Mouse (Mus musculus) heart, embryonic 12.5 days (tissue): Measurements from ENCODE around the gene Cdkn1b. TPM values are rescaled to one million over a fixed set of nuclear protein-coding genes. Genes with fewer than 3 reads are reported as not detected.

ENCODE experiments used
- ATAC-seq: fragments of 200-750 bp; cut with Nextera tagmentation; 2 replicates; pipeline ENCODE4 v1.8.0; 2017; ENCODE audit warnings: moderate TSS enrichment, moderate library complexity; ENCODE audit not compliant: insufficient number of reproducible peaks, low FRiP score
- H3K27ac ChIP-seq: fragments of 300-500 bp; sonication (generic); 2 replicates; pipeline ENCODE4 v1.5.1; 2016; ENCODE audit warnings: mild to moderate bottlenecking, moderate library complexity; ENCODE audit not compliant: poor library complexity, severe bottlenecking
- H3K27me3 ChIP-seq: fragments of 300-500 bp; sonication (generic); replicated peaks from 2 replicates; pipeline ENCODE4 v1.6.1; 2016; ENCODE audit warnings: mild to moderate bottlenecking, moderate library complexity
- H3K36me3 ChIP-seq: fragments of 300-500 bp; sonication (generic); 2 replicates; pipeline ENCODE4 v1.6.1; 2016; ENCODE audit warnings: mild to moderate bottlenecking, moderate library complexity
- H3K4me1 ChIP-seq: fragments of 300-500 bp; sonication (generic); replicated peaks from 2 replicates; pipeline ENCODE4 v1.6.1; 2016; ENCODE audit warnings: mild to moderate bottlenecking
- H3K4me2 ChIP-seq: fragments of 300-500 bp; sonication (generic); 2 replicates; pipeline ENCODE4 v1.6.1; 2016; ENCODE audit warnings: mild to moderate bottlenecking, moderate library complexity
- H3K4me3 ChIP-seq: fragments of 300-500 bp; sonication (generic); 2 replicates; pipeline ENCODE4 v1.5.1; 2016; ENCODE audit warnings: mild to moderate bottlenecking
- H3K9ac ChIP-seq: fragments of 300-500 bp; sonication (generic); 2 replicates; pipeline ENCODE4 v1.6.1; 2016; ENCODE audit warnings: mild to moderate bottlenecking, moderate library complexity
- H3K9me3 ChIP-seq: fragments of 300-500 bp; sonication (generic); replicated peaks from 2 replicates; pipeline ENCODE4 v1.6.1; 2016; ENCODE audit warnings: mild to moderate bottlenecking, moderate library complexity
- WGBS: fragments of 180-500 bp; shearing (Covaris S2); methylation state at CpG from one replicate; pipeline ENCODE4 v1.1.7; 2016; 5-methylcytosine and 5-hydroxymethylcytosine counted together
- polyA plus RNA-seq: library from polyadenylated mRNA; unstranded; fragments of >200 nt; fragmentation: Nextera tagmentation; extraction: Ambion mirVana; gene quantifications from 2 replicates; pipeline ENCODE4 v1.2.1, GENCODE M21; 2016

Cdkn1b gene
- polyA plus RNA-seq, 1 experiment from 2014 or later: 16.8 TPM

- Histone ChIP-seq H3K27ac (no peak overlapping the region), H3K9me3 (no peaks in the 10 kb centered on the region), H3K4me2 (peak overlapping the region; percentile 63; the same call in 1 of the 2 replicates), H3K4me3 (no peak overlapping the region), H3K4me1 (peaks cover 26% of the 10 kb centered on the region), H3K9ac (no peak overlapping the region), H3K27me3 (no peaks in the 10 kb centered on the region), H3K36me3 (no peaks in the 10 kb centered on the region)
- WGBS: 83% methylated on average over 3 of the region's 3 CpGs
- ATAC-seq: no peak
Observed at GRCm38 (mm10) chr6:134931146-134931545, 10.9 kb downstream of the Cdkn1b start.

- Histone ChIP-seq H3K36me3 (peaks cover 3% of the 10 kb centered on the region; the same call in 1 of the 2 replicates), H3K4me2 (peak overlapping the region; percentile 17; the same call in 1 of the 2 replicates), H3K9ac (peak overlapping the region; percentile 20; the same call in 1 of the 2 replicates), H3K4me3 (no peak overlapping the region), H3K4me1 (peaks cover 26% of the 10 kb centered on the region), H3K27ac (no peak overlapping the region; the same call in 1 of the 2 replicates), H3K9me3 (no peaks in the 10 kb centered on the region), H3K27me3 (no peaks in the 10 kb centered on the region)
- WGBS: 68% methylated on average over 12 of the region's 12 CpGs
- ATAC-seq: no peak
Observed at GRCm38 (mm10) chr6:134932486-134933206, 12.4 kb downstream of the Cdkn1b start.

GRCm38 (mm10) chr6:134933207-134933558, 13.0 kb downstream of the Cdkn1b start:
- Histone ChIP-seq H3K9ac (no peak overlapping the region), H3K4me1 (peaks cover 26% of the 10 kb centered on the region), H3K27ac (no peak overlapping the region; the same call in 1 of the 2 replicates), H3K4me3 (no peak overlapping the region), H3K4me2 (no peak overlapping the region), H3K36me3 (peaks cover 3% of the 10 kb centered on the region; the same call in 1 of the 2 replicates), H3K9me3 (no peaks in the 10 kb centered on the region), H3K27me3 (no peaks in the 10 kb centered on the region)
- WGBS: 76% methylated on average over 2 of the region's 2 CpGs
- no peak for ATAC-seq

- no peak overlapping the region for H3K9ac ChIP-seq
- no peak overlapping the region for H3K27ac ChIP-seq
- H3K4me3 ChIP-seq: no peak overlapping the region
- H3K36me3 ChIP-seq: peaks cover 3% of the 10 kb centered on the region; the same call in 1 of the 2 replicates
- H3K4me2 ChIP-seq: no peak overlapping the region
- peaks cover 24% of the 10 kb centered on the region for H3K4me1 ChIP-seq
- ATAC-seq: no peak
- no peaks in the 10 kb centered on the region for H3K9me3 ChIP-seq
- no peaks in the 10 kb centered on the region for H3K27me3 ChIP-seq
- WGBS: 89% methylated on average over 5 of the region's 5 CpGs
Observed at GRCm38 (mm10) chr6:134934305-134934704, 14.1 kb downstream of the Cdkn1b start.

- H3K27me3 ChIP-seq: no peaks in the 10 kb centered on the region
- 86% methylated on average over 4 of the region's 4 CpGs for WGBS
- peaks cover 20% of the 10 kb centered on the region for H3K36me3 ChIP-seq
- H3K4me3 ChIP-seq: no peak overlapping the region
- H3K9me3 ChIP-seq: no peaks in the 10 kb centered on the region
- H3K4me2 ChIP-seq: no peak overlapping the region
- H3K4me1 ChIP-seq: peaks cover 19% of the 10 kb centered on the region
- ATAC-seq: no peak
- H3K27ac ChIP-seq: no peak overlapping the region
- no peak overlapping the region for H3K9ac ChIP-seq
Observed at GRCm38 (mm10) chr6:134939781-134940180, 19.6 kb downstream of the Cdkn1b start.

- H3K27ac ChIP-seq: no peak overlapping the region
- no peak overlapping the region for H3K4me3 ChIP-seq
- H3K4me2 ChIP-seq: no peak overlapping the region
- peaks cover 40% of the 10 kb centered on the region for H3K4me1 ChIP-seq
- no peak for ATAC-seq
- H3K9ac ChIP-seq: no peak overlapping the region
- 80% methylated on average over 13 of the region's 13 CpGs for WGBS
- H3K36me3 ChIP-seq: peaks cover 21% of the 10 kb centered on the region
- no peaks in the 10 kb centered on the region for H3K9me3 ChIP-seq
- H3K27me3 ChIP-seq: no peaks in the 10 kb centered on the region
Observed at GRCm38 (mm10) chr6:134943759-134944407, 23.7 kb downstream of the Cdkn1b start.

- WGBS: 45% methylated on average over 6 of the region's 6 CpGs
- Histone ChIP-seq H3K36me3 (peaks cover 18% of the 10 kb centered on the region), H3K27me3 (no peaks in the 10 kb centered on the region), H3K4me2 (no peak overlapping the region), H3K27ac (0 out of 2 replicates have a peak overlapping the region, but pooled peaks have one; percentile 2), H3K9ac (no peak overlapping the region), H3K4me3 (no peak overlapping the region), H3K9me3 (no peaks in the 10 kb centered on the region), H3K4me1 (peaks cover 41% of the 10 kb centered on the region)
- ATAC-seq: no peak
Observed at GRCm38 (mm10) chr6:134946054-134946453, 25.9 kb downstream of the Cdkn1b start.

- Histone ChIP-seq H3K9me3 (no peaks in the 10 kb centered on the region), H3K4me2 (no peak overlapping the region), H3K4me3 (no peak overlapping the region), H3K36me3 (peaks cover 16% of the 10 kb centered on the region), H3K27me3 (no peaks in the 10 kb centered on the region), H3K9ac (no peak overlapping the region), H3K4me1 (peaks cover 46% of the 10 kb centered on the region), H3K27ac (no peak overlapping the region)
- no peak for ATAC-seq
- WGBS: 77% methylated on average over 9 of the region's 9 CpGs
Observed at GRCm38 (mm10) chr6:134946858-134947257, 26.7 kb downstream of the Cdkn1b start.

- no peak for ATAC-seq
- H3K27ac ChIP-seq: no peak overlapping the region
- H3K4me2 ChIP-seq: no peak overlapping the region
- H3K36me3 ChIP-seq: peaks cover 12% of the 10 kb centered on the region
- H3K9ac ChIP-seq: no peak overlapping the region
- no peaks in the 10 kb centered on the region for H3K27me3 ChIP-seq
- WGBS: 43% methylated on average over 13 of the region's 13 CpGs
- H3K4me1 ChIP-seq: peaks cover 40% of the 10 kb centered on the region
- no peaks in the 10 kb centered on the region for H3K9me3 ChIP-seq
- H3K4me3 ChIP-seq: no peak overlapping the region
Observed at GRCm38 (mm10) chr6:134947311-134948087, 27.3 kb downstream of the Cdkn1b start.

GRCm38 (mm10) chr6:134948522-134949061, 28.4 kb downstream of the Cdkn1b start:
- Histone ChIP-seq H3K9me3 (no peaks in the 10 kb centered on the region), H3K4me3 (no peak overlapping the region), H3K27me3 (no peaks in the 10 kb centered on the region), H3K9ac (no peak overlapping the region), H3K36me3 (peaks cover 15% of the 10 kb centered on the region), H3K27ac (no peak overlapping the region), H3K4me1 (peaks cover 32% of the 10 kb centered on the region), H3K4me2 (no peak overlapping the region)
- WGBS: 48% methylated on average over 11 of the region's 11 CpGs
- no peak for ATAC-seq

- Histone ChIP-seq H3K36me3 (peaks cover 15% of the 10 kb centered on the region), H3K27ac (no peak overlapping the region), H3K4me2 (no peak overlapping the region), H3K4me1 (peaks cover 29% of the 10 kb centered on the region), H3K9me3 (no peaks in the 10 kb centered on the region), H3K4me3 (no peak overlapping the region), H3K27me3 (no peaks in the 10 kb centered on the region), H3K9ac (no peak overlapping the region)
- no peak for ATAC-seq
- WGBS: 86% methylated on average over 3 of the region's 3 CpGs
Observed at GRCm38 (mm10) chr6:134949241-134949640, 29.0 kb downstream of the Cdkn1b start.
